Mouse (Mus musculus) heart, adult 8-10 months (tissue): ENCODE results near the gene Slc6a1. TPM values are rescaled to one million over a fixed set of nuclear protein-coding genes. Genes with fewer than 3 reads are reported as not detected.
"Not testable (repeated sequence)": the region's sequence is repeated elsewhere in the genome, so short reads cannot be mapped to it uniquely, and the experiment has no call there.

ENCODE experiments used
- DNase-seq: peaks from one replicate; pipeline ENCODE4 v3.0.0; 2022; ENCODE audit warnings: low spot score
- total RNA-seq, 4 experiments: library from RNA; stranded (reverse); gene quantifications; 2 replicates each; pipeline ENCODE4 v1.2.4; 2022

The Slc6a1 gene
- total RNA-seq, 4 experiments from 2014 or later: 0.06 to 0.12 (median 0.11) TPM; not detected in 1

DNA sequence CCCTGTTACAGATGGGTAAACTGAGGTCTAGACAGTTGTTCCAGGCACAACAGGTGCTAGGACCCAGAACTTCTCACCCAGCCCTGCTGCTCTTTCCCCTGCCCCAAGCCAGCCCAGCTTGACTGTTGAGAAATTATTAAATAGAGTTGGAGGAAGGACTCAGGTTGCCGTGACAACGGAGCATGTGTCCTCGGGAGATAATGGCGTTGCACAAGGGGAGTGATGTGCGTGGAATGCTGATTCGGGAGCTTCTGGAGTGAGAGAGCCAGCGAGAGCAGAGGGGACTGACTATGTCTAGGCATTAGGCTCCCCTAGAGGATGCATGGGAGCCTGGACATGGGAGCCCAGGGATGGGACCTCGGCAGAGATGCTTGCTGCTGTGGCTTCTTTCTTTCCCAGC lies 7.7 kb downstream of the Slc6a1 start:
- DNase-seq: no peak

DNA sequence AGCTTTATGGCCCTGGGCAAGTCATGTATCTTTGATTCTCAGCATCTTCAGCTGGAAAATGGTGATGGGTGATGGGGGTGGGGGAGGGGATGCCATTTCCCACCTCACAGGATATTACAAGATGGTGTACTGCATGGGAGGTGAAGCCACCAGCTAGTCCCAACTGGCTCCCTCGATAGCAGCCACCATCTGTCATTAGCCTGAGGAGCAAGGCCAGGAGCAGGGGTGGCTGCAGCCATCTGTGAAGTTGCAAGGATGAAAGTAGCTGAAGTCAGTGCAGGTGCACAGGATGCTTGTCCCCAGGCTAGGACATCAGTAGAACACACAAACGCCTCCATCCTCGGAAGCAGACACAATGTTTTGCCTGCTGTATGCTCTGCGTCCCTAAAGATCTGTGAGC lies 8.5 kb downstream of the Slc6a1 start:
- DNase-seq: no peak

DNA sequence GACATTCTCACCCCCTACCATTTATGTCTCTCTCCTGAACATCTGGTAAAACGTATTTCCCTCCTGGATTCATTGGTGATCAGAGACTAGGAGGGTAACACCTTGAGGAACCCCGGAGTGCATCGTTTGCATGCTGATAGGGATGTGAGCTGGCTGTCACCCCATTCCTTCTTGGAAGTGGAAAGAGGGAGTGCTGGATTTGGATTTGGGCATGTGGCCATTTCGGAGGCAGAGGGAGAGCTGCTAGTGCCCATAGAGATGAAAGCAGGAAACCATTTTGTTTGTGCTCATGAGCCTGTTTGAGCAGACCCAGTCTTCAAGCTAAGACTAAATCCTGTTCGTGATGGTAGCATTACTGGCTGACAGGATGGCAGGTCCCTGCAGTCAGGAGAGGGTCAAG lies 9.0 kb downstream of the Slc6a1 start:
- DNase-seq: no peak

DNA sequence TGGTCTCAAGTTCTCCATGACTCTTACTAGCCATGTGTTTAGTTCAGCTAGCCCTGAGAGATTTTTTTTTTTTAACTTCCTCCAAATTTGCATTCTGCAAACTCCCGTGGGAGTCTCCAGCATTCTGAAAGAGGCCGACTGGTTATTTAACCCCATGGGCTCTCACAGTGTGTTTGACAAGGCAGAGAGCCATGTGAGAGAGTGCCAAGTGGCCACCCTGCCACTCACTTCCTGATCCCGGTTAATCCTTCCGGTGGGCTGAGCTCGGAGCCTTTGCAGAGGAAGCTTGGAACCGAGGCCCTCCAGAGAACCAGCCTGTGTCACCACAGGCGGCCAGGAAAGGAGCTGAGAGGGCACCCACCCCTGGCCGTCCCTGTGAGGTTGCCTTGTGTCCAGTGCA lies 11.1 kb downstream of the Slc6a1 start:
- no peak for DNase-seq

DNA sequence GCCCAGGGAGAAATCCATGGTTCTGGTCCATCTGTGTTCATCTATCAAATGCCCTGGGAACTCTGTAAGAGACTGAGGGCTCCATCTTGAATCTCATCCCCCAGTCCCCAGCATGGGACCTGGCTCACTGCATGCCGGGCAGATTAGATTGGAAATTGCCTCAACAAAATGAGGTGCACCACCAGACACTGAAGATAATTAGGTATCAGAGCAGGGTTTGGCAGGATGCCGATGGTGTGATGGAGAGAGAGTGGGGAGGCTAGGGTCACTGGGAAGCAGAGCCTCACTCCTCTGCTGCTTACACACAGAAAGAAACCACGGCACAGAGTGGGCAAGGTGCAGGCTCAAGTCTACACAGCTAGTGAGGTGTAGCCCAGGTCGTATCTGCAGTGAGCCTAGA lies 12.7 kb downstream of the Slc6a1 start:
- no peak for DNase-seq

DNA sequence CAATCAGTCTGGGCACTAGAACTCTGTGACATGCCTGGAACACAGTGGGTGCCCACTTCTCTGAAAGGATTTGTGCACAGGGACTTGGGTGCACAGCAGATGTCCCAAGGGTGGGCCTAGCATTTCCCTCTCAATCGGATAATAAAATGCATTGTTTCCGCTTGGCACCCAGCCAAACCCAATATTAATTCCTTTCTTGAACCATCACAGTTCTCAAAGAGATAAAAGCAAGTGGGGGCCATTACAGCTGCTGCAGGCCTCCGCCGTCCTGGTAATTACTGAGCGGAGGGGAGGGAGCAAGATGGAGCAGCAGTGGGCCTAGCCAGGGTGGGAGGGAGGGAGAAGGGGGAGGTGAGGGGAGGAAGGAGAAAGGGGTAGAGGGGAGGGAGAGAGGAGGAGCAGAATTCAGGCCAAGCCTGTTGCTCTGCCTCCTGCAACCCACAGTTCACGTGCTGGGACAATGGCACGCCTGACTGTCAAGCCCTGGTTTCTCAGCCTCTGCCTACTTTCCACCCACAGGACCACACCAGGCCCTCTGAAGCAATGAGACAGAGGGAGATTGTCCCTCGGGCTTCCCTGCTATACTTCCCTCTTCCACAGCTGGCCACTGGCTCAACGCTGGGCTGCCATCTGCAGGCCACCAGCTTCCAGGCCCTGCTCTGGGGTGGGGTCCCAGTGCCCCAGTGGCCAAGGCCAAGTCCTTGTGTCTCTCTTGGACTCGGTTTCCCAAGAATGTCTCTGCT lies 15.0 kb downstream of the Slc6a1 start:
- DNase-seq: no peak

DNA sequence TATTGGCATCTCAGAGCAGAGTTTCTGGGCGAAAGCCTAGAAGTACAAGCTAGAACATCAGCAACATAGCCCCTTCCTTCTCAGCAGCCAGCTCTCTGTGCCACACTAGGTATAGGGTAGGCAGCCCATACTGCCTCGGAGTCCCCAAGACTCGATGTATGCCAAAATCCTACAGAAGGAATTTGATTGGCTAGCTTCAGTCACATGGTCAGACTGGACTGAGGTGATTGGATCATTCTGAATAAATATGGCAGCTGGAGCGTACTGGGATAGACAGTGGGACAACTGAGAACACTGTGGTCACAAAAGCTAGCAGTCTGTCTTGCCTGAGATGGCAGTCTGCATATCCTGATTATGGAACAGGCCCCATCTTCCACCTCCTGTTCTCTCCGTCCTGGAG lies 17.3 kb downstream of the Slc6a1 start:
- no peak for DNase-seq

DNA sequence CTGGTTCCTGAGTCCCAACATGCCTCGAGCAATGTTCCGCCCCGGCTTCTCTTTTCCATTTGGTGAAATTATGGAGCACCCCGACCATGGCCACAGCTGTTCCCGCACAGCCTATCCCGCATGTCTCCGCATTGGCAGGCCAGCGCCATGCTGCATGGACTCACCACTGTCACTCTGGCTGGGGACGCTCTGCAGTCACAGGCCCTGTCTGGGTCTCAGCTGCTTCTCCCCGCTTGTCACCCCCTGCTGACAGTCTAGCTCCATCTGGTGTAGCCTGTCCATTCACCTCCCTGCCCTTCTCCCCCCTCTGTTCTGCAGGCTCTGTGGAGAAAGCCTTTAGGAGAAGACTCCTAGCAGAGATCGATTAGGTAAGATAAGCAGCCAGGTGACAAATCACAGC lies 18.3 kb downstream of the Slc6a1 start:
- no peak for DNase-seq

DNA sequence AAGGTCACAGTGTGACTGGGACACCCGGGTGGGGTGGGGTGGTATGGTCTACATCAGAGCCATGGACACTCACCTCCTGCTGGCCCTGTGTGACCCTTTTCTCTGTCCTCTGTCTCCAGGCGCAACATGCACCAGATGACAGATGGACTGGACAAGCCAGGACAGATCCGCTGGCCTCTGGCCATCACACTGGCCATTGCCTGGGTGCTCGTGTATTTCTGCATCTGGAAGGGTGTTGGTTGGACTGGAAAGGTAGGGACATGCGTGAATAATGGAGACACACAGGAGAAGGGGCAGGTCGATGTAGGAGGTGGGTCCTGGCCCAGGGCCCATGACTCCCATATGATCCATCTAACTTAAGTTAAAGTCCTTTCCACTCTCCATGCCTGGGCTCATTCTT lies 22.2 kb downstream of the Slc6a1 start:
- no peak for DNase-seq

DNA sequence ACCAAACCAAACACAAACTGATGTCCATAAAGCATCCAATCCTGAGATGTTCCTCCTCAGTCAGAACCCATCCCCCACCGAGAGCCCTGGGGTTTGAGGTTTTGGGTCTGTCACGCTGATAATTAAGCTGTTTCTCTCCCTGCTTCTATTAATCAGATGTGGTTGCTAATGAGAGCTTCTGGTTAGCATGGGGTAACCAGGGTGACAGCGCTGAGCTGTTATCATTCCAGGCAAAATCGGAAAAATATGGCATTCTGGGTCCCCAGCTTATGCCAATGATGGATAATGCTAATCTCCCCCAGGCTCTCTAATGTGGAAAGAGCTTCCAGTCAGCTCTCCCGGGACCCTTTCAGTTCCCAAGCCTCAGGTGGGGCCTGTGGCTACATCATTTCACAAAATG lies 38.1 kb downstream of the Slc6a1 start:
- no peak for DNase-seq

DNA sequence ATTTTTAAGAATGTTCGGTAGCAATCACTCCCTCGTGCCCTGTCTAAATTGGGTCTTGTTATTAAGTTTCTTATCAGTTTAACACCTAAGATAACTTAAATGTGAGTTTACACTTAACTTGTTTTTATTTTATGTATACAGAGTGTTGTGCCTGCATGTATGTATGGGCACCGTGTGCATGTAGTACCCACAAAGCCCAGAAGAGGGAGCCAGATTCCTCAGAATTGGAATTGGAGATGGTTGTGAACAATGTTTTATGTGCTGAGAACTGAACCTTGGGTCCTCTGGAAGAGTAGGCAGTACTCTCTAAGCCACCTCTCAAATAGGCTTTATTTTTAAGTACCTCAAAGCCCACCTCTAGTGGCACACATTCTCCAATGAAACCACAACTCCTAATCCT lies 38.7 kb downstream of the Slc6a1 start:
- DNase-seq: no peak

DNA sequence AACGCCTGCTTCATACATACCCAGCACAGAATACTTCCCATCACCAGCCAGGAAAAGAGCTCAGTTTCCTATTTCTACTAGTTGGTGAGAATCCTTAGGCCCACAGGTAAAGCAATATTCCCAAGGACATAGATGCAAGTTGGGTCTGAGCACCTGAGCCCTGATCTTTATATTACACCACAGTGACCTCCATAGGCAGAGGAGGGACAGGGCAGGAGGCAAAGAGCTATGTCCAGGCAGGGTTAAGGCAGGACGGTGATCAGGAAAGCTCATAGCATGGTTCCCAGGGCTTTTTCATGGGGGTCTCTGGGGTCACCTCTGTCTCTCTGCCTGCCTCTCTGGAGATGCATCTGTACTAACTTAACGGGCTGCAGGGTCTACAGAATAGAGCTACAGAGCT lies 40.5 kb downstream of the Slc6a1 start:
- DNase-seq: no peak

DNA sequence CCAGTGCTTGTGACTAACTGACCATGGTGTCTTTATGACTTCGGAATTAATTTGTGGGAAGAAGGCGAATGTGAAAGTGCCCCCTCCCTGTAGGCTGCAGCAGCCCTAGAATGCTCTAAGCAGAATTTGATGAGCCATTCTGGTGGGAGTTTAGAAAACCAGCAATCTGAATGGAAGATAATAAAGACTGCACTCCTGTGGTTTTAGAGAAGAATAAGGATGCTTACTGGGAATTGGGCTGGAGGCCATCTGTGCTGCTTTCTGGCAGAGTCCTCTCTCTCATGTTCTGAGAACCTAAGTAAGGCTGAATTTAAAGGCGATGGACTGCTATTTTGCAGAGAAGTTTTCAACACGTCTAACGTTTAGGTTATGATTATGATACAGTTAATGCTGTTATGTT lies 42.4 kb downstream of the Slc6a1 start:
- no peak for DNase-seq

DNA sequence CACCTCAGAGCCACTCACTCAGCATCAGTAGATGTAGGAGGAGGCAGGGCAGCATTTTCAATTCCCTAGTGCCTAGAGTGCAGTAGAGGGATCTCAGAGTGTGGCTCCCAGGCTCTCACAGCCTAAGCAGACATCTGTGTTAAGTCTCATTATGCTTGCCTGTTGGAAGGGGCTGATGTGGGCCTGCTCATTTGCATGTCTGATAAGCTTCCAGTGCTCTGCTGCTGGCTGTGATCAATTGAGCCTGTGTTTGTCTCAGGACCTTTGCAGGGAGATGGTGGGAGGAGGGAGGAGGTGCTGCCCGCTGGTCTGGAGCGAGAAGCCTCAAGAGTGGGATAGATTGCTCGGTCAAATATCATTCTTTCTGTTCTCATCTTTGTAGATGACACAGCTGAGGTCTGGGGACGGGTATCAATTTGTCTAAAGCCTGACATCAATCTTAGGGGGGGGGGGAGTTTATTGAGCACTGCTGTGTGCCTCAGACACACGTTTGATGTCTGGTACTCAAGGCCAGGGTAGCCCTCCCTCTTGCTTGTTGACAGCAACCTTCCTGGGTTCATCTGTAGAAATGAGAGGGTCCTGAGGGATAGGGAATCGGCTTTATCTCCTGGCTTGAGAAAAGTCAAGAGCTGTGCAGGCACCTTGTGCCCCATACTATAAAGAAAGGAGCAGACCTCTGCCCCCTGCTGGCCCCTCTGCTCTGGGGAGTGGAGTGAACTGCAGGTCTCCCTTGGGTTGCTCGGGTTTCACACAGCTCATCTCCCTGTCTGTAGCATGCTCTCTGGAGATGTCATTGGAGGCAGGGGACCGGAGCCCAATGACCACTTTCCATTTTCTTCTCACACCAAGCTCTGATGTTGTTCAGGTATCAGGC lies 47.4 kb downstream of the Slc6a1 start:
- DNase-seq: no peak

DNA sequence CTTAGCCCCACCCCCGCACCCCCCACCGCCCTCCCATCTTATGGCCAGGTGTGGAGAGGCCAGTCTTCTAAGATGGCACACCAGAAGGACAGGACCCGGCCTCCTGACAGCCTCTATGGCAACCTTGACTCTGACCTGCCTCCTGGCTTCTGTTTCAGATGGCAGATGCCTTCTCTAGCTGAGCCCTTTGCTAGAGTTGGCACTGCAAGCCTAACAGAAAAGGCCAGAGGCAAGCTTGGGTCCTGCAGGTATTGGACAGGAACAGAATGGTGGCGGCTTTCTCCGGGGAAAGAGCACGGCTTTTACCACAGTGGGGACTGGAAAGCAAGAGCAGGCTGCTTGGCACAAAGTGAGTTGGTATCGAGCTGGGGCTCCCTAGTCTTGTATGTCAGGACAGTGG lies 49.5 kb downstream of the Slc6a1 start:
- DNase-seq: no peak

DNA sequence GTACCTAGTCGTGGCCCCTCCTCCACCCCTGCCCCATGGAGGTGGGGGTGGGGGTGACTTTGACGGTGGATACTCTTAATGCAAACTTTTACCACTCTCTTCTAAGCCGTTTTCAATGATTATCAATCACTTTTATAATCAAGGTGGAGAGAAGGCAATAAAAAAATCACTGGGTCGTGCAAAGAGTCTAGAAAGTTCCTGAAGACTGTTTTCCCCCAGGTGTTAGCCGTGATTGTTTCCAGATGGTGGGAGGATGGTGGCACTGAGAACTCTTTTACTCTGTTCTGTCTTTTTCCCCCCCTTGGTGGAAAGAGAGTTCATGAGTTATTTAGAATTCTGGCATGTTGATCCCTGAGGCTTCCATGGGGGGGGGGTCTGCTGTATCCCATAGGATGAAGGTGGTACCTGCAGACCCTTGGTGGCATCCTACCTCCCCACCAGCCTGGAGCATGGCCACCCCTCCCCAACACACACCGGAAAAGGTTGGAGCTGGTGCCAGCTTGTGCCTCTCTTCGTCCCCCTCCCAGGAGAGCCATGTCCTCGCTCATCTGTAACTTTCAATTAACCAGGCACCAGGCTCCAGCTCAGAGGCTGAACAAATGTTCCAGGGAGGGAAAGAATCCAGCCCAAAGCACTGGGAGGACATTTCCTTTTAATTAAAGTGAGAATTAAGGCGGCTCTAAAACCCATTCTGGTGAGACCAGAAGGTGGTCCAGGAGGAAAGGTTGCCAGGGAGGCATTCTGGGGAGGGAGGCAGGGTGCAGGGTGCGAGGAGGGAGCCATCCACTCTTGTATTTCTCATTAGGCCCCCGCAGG lies 53.9 kb downstream of the Slc6a1 start:
- no peak for DNase-seq

DNA sequence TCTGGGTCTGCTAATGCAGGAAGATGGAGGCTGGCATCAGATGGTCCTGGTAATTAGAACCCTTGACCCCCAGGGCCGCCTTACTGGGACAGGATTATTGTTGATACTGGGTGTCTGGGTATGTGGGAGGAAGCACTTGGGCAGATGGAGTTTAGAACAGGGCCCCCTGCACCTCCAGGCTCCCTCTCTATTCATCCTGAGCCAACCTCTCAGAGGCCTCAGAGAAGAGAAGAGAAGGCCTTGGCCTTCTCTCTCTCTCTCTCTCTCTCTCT lies 54.4 kb downstream of the Slc6a1 start:
- no peak for DNase-seq

DNA sequence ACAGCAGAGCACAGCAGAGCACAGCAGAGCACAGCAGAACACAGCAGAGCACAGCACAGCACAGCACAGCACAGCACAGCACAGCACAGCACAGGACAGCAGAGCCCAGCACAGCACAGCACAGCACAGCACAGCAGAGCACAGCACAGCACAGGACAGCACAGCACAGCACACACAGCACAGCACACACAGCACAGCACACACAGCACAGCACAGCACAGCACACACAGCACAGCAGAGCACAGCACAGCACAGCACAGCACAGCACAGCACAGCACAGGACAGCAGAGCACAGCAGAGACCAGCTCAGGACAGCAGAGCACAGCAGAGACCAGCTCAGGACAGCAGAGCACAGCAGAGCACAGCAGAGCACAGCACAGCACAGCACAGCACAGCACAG lies 58.9 kb downstream of the Slc6a1 start:
- DNase-seq: not testable (repeated sequence)

DNA sequence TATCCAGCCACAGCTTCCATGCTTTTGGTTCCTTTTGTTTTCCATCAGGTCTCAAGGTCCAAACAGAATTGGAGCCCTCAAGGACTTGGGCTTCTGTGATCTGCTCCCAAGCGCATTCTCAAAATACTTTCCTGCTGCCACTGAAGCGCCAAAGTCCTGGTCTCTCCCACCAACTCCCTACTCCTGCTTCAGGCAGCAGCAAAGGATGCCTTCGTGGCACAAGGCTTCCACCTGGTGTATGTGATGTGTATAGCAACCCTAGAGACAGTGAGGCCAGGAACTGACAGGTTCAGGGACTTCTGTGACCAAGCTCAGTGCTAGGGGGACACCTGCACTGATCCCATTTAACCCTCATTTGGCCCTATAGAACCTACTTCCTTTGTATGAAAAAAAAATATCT lies 61.3 kb downstream of the Slc6a1 start:
- DNase-seq: no peak

DNA sequence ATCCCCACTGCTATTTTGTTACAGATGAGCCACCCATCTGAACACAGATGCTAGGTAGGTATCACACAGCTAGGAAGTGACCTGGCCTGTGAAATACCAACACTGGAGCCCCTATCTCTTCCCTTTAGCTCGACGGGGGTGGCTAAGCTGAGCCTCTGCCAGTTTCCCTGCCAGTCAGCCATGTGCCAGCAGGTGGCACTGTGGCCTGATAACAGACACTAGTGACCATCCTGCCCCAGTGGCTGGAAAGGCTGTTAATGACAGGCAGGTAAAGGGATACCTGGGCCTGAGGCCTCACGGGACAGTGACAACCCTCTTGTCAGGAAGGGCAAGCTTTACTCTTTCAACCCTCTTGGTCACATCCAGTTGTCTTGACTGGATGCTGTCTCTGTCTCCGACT lies 62.7 kb downstream of the Slc6a1 start:
- DNase-seq: peak; percentile 52

DNA sequence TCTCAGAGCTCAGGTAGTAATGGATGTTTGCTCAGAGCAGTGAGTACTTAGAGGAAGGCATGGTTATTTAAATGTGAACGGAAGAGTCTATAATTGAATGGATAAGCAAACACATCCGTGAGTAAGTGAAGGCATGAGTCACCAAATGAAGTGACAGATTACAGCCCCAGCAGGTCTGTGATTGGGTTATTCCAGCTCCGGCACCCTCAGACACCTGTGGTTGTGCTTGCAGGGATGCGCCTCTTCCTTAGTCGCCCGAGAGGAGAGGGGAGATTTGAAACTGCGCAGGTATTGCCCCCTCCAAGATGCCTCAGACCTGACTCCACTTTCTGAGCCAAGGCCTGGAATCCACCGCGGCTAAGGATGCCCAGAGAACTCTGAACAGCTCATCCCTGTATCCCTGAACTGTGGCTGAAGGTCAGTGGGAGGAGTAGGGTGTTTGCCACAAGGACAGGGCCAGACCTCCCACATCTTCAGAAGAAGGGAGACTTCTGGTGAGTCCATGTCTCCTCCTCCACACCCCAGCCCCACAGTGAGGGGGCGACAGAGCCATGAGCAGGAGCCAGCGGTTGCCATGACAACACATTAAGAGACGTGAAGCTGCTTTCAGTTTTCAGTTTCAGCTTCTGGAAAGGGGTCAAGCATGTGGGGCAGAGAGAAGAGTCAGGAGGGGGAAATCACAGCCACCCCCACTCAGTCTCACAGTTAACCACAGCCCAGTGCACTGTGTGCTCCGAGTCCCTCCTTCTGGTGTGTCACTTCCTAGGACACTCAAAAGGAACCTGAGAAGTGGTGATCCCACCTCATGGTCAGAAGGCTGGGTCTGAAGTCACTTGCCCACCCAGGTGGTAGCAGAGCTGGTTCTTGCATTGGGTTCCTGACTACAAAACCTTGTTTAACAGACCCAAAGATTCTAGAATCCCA lies 65.7 kb downstream of the Slc6a1 start:
- DNase-seq: no peak

DNA sequence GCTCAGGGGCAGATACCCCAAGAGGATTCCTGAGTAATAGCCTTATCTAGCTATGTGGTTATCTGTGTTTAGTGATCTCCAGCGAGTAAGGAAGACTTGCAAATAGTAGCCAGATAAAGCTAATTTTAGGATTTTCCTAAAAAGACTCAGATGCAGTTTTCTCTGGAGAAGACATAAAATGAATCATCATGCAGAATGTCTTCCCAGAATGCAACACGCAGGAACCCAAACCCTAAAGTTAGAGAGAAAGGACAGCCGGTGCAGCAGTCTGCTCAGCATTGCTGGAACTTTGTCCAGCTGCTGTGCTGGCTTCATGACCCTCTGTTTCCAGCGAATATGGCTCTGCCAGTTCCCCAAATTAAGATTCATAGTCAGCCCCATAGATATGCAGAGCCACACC lies 72.2 kb downstream of the Slc6a1 start:
- DNase-seq: no peak
